Mouse (Mus musculus) heart, postnatal 14 days (tissue): ENCODE data around the gene Prr5l. TPM values are rescaled to one million over a fixed set of nuclear protein-coding genes. Genes with fewer than 3 reads are reported as not detected.

Experiments
- DNase-seq, 2 experiments: peaks; one replicate each; pipeline ENCODE4 v3.0.0; 2021 to 2022
- intact Hi-C: fragments of 180-260 bp; cut with DNase I; formaldehyde crosslinking; loops from one replicate; pipeline ENCODE4 v1.15.1; 2025
- long read RNA-seq, 2 experiments: library from polyadenylated mRNA; stranded (forward); transcript quantifications; one replicate each; pipeline ENCODE4 v2.0.0; 2021
- total RNA-seq, 2 experiments: library from RNA; stranded (reverse); gene quantifications; 2 replicates each; pipeline ENCODE4 v1.2.3; 2021

The Prr5l gene
- total RNA-seq: 1 to 10 TPM; 2.9 to 3.8 TPM
- long read RNA-seq, experiment 1, partial matches to known transcripts: 0 of 1 reads
- long read RNA-seq, experiment 1, other reads (novel, unspliced or antisense): 1 of 1 reads
- long read RNA-seq, experiment 2, full-length matches to known transcripts: 2 of 4 reads
- long read RNA-seq, experiment 2, partial matches to known transcripts: 1 of 4 reads
- long read RNA-seq, experiment 2, other reads (novel, unspliced or antisense): 1 of 4 reads

GRCm38 (mm10) chr2:101882998-101883397, at the start of gene Prr5l:
Gene Prr5l (minus strand): TSS chr2:101883027.
- DNase-seq: no peak
- intact Hi-C loops: no loop called here

GRCm38 (mm10) chr2:101932169-101932936, 49.5 kb upstream of the Prr5l start:
- intact Hi-C loops: no loop called here
- peak; percentile 8 to 20 for DNase-seq

GRCm38 (mm10) chr2:101925591-101926188, 42.9 kb upstream of the Prr5l start:
- DNase-seq: no peak
- intact Hi-C loops: no loop called here

GRCm38 (mm10) chr2:101925183-101925582, 42.4 kb upstream of the Prr5l start:
- intact Hi-C loops: no loop called here
- no peak for DNase-seq

GRCm38 (mm10) chr2:101923181-101923580, 40.4 kb upstream of the Prr5l start:
- intact Hi-C loops: no loop called here
- DNase-seq: no peak

GRCm38 (mm10) chr2:101922302-101922701, 39.5 kb upstream of the Prr5l start:
- intact Hi-C loops: no loop called here
- DNase-seq: no peak

- intact Hi-C loops: no loop called here
- DNase-seq: no peak
Measured at GRCm38 (mm10) chr2:101920136-101920554, 37.3 kb upstream of the Prr5l start.

GRCm38 (mm10) chr2:101918518-101918917, 35.7 kb upstream of the Prr5l start:
- intact Hi-C loops: no loop called here
- no peak for DNase-seq

- intact Hi-C loops: loop anchor here (5.0 to 10.0 kb wide), 4 partner anchors 123 to 385 kb away; partner anchors contain the start of gene Ldlrad3
- no peak for DNase-seq
Measured at GRCm38 (mm10) chr2:101909326-101910080, 26.7 kb upstream of the Prr5l start.

- intact Hi-C loops: loop anchor here (5.0 to 10.0 kb wide), 4 partner anchors 124 to 386 kb away; partner anchors contain the start of gene Ldlrad3
Measured at GRCm38 (mm10) chr2:101908773-101909172, 25.9 kb upstream of the Prr5l start.

GRCm38 (mm10) chr2:101907386-101908022, 24.7 kb upstream of the Prr5l start:
- intact Hi-C loops: loop anchor here (5.0 to 10.0 kb wide), 4 partner anchors 125 to 387 kb away; partner anchors contain the start of gene Ldlrad3
- DNase-seq: no peak

More at GRCm38 (mm10) chr2:101908773-101909172, 25.9 kb upstream of the Prr5l start:
- DNase-seq: no peak

- intact Hi-C loops: loop anchor here (5.0 to 10.0 kb wide), 4 partner anchors 126 to 388 kb away; partner anchors contain the start of gene Ldlrad3
- no peak for DNase-seq
Measured at GRCm38 (mm10) chr2:101906379-101906690, 23.5 kb upstream of the Prr5l start.

GRCm38 (mm10) chr2:101905534-101906378, 22.9 kb upstream of the Prr5l start:
- peak; percentile 78 to 88 for DNase-seq
- intact Hi-C loops: loop anchor here (1.0 to 10.0 kb wide), 5 partner anchors 127 to 548 kb away; partner anchors contain the start of gene Ldlrad3

- DNase-seq: no peak
- intact Hi-C loops: loop anchor here (10.0 kb wide), 2 partner anchors 283 to 393 kb away; partner anchors contain the start of gene Ldlrad3
Measured at GRCm38 (mm10) chr2:101902196-101902595, 19.4 kb upstream of the Prr5l start.

- DNase-seq: no peak
- intact Hi-C loops: no loop called here
Measured at GRCm38 (mm10) chr2:101896425-101897204, 13.8 kb upstream of the Prr5l start.

GRCm38 (mm10) chr2:101894126-101894525, 11.3 kb upstream of the Prr5l start:
- DNase-seq: no peak
- intact Hi-C loops: no loop called here

GRCm38 (mm10) chr2:101891143-101891542, 8.3 kb upstream of the Prr5l start:
- intact Hi-C loops: no loop called here
- DNase-seq: no peak

- DNase-seq: no peak
- intact Hi-C loops: no loop called here
Measured at GRCm38 (mm10) chr2:101888886-101889285, 6.1 kb upstream of the Prr5l start.
